Mouse (Mus musculus) CD8-positive naive resting alpha-beta T cell, adult 57 days (primary cell): ENCODE measurements around the gene Cd37. TPM values are rescaled to one million over a fixed set of nuclear protein-coding genes. Genes with fewer than 3 reads are reported as not detected.

Source experiments
- total RNA-seq: library from RNA; stranded (reverse); gene quantifications from one replicate; pipeline ENCODE4 v1.2.4, GENCODE M21; 2023

Gene Cd37
- total RNA-seq = 321 TPM

DNA sequence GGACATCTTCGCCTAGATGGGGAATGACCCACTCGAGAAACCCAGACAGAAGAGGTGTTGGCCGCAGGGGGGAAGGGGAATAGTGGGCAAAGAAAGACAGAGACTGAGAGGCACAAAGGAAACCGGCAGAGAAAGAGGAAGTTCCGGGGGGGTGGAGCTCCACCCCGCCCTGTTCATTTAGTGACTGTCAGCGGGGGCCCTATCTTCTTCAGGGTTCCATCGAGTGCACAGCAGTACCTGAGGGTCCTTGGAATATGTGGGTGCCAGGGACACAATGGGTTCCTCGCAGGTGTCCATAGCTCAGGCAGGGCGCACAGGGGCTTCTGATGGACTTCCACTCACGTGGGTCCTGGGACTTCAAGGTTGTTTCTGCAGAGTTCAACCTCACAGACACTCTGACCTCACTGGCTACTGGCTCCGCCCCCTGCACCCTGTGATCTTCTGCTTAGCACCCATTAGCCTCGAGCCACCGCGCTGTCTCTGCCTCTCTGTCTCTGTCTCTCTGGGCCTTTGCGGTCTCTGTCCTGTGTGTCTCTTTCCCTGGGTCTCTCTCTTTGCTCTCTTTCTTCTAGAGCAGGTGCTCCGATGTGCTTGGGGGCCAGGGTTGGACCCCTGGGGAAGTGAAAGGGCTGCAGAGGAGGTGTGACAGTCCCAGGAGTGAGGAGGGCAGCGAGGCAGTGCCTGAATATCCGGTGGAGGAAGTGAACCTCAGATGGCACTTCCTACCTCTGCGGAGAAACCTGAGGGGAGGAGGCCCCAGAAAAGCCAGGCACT lies at the start of gene Cd37:
Gene Cd37 (minus strand): TSS at position 393 of the 774 bp plus-strand sequence.

DNA sequence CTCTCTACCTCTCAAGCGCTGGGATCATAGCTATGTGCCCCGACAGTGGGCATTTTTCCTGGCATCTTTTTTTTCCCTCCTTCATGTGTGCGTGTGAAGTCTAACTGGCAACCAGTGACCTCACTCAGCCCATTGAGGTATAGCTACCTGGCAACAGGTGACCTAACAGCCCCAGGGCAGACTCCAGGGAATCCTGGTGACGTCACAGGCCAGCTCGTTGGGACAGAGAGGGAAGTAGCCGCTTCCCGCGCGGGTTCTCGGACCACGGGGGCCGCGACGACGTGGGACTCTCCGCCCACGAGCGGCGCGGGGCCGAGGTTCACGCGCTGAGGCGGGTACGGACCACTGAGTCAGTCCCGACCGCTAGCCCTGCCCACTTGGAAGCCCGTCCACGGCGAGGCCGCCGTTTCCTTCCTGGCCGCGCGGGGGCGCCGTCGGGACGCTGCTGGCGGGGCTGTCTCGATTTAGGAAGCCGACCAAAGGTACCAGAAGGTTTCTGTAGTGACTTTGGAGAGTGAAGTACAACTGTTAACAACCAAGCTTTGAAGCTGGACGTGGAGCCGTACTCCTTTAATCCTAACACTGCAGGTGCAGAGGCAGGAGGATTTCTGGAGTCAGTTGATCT lies 38.3 kb upstream of the Cd37 start, which contains the start of gene Slc6a21:
Gene Slc6a21 (plus strand): TSS at position 378 of the 625 bp plus-strand sequence.

GRCm38 (mm10) chr7:45240633-45241388 lies 1.9 kb upstream of the Cd37 start, which contains the start of gene Slc6a16:
Gene Slc6a16, plus strand, starts transcription at chr7:45241085.

GRCm38 (mm10) chr7:45215673-45216441 lies 23.1 kb downstream of the Cd37 start, which contains the start of gene Tead2:
Gene Tead2, plus strand, starts transcription at chr7:45215753.

DNA sequence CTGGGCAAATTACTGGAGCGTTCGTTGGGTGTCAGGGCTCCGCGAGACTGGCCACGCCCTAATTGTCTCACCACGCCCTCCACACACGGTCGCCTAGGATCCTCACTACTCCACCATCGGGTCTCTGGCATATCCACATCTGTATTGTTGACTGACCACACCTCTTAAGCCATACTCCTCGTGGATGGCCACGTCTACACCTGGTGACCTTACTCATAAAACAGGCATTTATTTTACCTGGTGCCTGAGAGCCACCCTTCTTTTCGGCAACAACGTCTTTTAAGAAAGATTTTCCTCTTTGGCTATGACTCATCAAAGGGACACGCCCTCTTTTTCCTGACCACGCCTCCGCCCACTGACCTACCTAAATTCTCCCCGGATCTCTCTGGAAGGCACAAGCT lies 27.1 kb downstream of the Cd37 start, which contains the start of gene Dkkl1:
Gene Dkkl1 (minus strand): TSS at position 297 of the 401 bp plus-strand sequence.

DNA sequence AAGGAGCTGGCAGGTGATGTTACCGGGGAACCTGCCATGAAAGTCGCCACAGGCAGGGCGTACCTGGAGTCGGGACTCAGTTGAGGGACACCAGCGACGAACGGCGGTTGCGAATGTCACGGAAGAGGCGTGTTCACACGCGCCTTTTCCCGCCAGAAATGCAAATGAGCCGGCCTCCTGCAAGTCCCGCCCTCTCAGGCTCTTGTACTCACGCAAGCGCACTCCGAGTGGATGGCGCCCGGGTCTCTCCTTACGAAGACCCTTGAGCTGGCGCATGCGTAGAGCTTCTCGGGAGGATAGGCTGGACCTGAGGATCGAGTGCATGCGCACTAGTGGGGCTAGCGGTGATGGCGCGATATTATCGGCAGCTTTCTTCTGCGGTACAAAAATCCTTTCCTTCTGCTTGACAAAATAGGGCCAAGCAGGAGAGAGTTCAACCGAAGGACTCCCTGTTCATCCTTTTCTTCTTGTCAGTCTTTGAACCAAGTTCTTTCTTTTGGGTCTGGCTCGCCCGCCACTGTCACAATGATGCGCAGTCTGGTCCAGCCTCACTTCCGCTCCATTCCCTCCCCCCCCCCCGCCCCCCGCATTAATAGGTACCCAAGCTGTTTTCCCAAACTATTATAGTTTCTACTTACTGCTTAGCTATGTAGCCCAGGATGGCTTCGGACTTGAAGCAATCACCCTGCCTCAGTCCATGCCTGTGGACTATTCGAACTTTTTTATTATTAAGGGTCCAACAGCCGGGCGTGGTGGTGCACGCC lies 34.4 kb downstream of the Cd37 start, which contains the start of gene Ccdc155:
Gene Ccdc155 (minus strand): TSS at position 513 of the 764 bp plus-strand sequence.

Other genes with a start within 250 kb of the Cd37 start
- 127 TPM for gene Irf3, start 241.5 kb downstream of the Cd37 start, total RNA-seq
- 20.4 TPM for gene Bcl2l12, start 240.4 kb downstream of the Cd37 start, total RNA-seq
- 77.3 TPM for gene Scaf1, start 222.8 kb downstream of the Cd37 start, total RNA-seq
- 11.4 TPM for gene Rras, start 221.2 kb downstream of the Cd37 start, total RNA-seq
- gene Prr12, start 186.2 kb downstream of the Cd37 start, total RNA-seq = 65.4 TPM
- 59.3 TPM for gene Nosip, start 176.7 kb downstream of the Cd37 start, total RNA-seq
- gene Prrg2, start 176.4 kb downstream of the Cd37 start, total RNA-seq = 1.7 TPM
- gene Rcn3, start 146.9 kb downstream of the Cd37 start, total RNA-seq = 28.4 TPM
- gene Fcgrt, start 135.3 kb downstream of the Cd37 start, total RNA-seq = 49.4 TPM
- gene Rps11, start 114.7 kb downstream of the Cd37 start, total RNA-seq = 3,136 TPM
- gene Rpl13a, start 110.4 kb downstream of the Cd37 start, total RNA-seq = 5,943 TPM
- 1.6 TPM for gene Gm45713, start 102.9 kb downstream of the Cd37 start, total RNA-seq
- 167 TPM for gene Flt3l, start 102.7 kb downstream of the Cd37 start, total RNA-seq
- gene Pih1d1, start 84.8 kb downstream of the Cd37 start, total RNA-seq = 32.4 TPM
- gene Aldh16a1, start 84.5 kb downstream of the Cd37 start, total RNA-seq = 60.3 TPM
- not detected for gene Slc17a7, start 75.2 kb downstream of the Cd37 start, total RNA-seq
- gene Gfy, start 59.5 kb downstream of the Cd37 start, total RNA-seq = not detected
- not detected for gene Pth2, start 58.1 kb downstream of the Cd37 start, total RNA-seq
- gene Ccdc155, start 34.2 kb downstream of the Cd37 start, total RNA-seq = 0.83 TPM
- gene Dkkl1, start 27.0 kb downstream of the Cd37 start, total RNA-seq = not detected
- gene Tead2, start 23.4 kb downstream of the Cd37 start, total RNA-seq = not detected
- not detected for gene Slc6a16, start 2.0 kb upstream of the Cd37 start, total RNA-seq
- gene Slc6a21, start 38.4 kb upstream of the Cd37 start, total RNA-seq = not detected
- gene Trpm4, start 94.7 kb upstream of the Cd37 start, total RNA-seq = 7.7 TPM
- not detected for gene Hrc, start 96.2 kb upstream of the Cd37 start, total RNA-seq
- gene Ppfia3, start 127.9 kb upstream of the Cd37 start, total RNA-seq = 0.21 TPM
- gene Lin7b, start 131.5 kb upstream of the Cd37 start, total RNA-seq = 1.3 TPM
- 624 TPM for gene Snrnp70, start 156.6 kb upstream of the Cd37 start, total RNA-seq
- gene Kcna7, start 166.5 kb upstream of the Cd37 start, total RNA-seq = not detected
- gene Ntf5, start 174.6 kb upstream of the Cd37 start, total RNA-seq = not detected
- not detected for gene Lhb, start 181.7 kb upstream of the Cd37 start, total RNA-seq
- gene Gys1, start 195.7 kb upstream of the Cd37 start, total RNA-seq = 10.5 TPM
- gene Ruvbl2, start 199.0 kb upstream of the Cd37 start, total RNA-seq = 51.4 TPM
- 405 TPM for gene Ftl1, start 220.8 kb upstream of the Cd37 start, total RNA-seq
- 82.1 TPM for gene Bax, start 227.8 kb upstream of the Cd37 start, total RNA-seq
- gene Tulp2, start 242.8 kb upstream of the Cd37 start, total RNA-seq = not detected
- gene Gm45808, start 247.7 kb upstream of the Cd37 start, total RNA-seq = not detected
- 1.1 TPM for gene Dhdh, start 249.7 kb upstream of the Cd37 start, total RNA-seq